Mouse (Mus musculus): Measurements from ENCODE around the gene Col5a2. TPM values are rescaled to one million over a fixed set of nuclear protein-coding genes. Genes with fewer than 3 reads are reported as not detected.
"Not testable (repeated sequence)": the region's sequence is repeated elsewhere in the genome, so short reads cannot be mapped to it uniquely, and the experiment has no call there.

Col5a2 gene
- polyA plus RNA-seq, 1 experiment from 2014 or later: 19.0 TPM

- H3K4me3 ChIP-seq: no peak overlapping the region
- no peak overlapping the region for H3K27ac ChIP-seq (replicated peaks)
- H3K4me2 ChIP-seq: no peak overlapping the region
- no peaks in the 10 kb centered on the region for H3K36me3 ChIP-seq
- H3K9ac ChIP-seq: no peak overlapping the region
- no peak for ATAC-seq (ENCODE audit: low read depth)
- H3K27me3 ChIP-seq: no peaks in the 10 kb centered on the region
- no peaks in the 10 kb centered on the region for H3K9me3 ChIP-seq
- 87% methylated on average over 1 of the region's 1 CpGs for WGBS
- no peaks in the 10 kb centered on the region for H3K4me1 ChIP-seq (replicated peaks)
Observed at GRCm38 (mm10) chr1:45490451-45490850, 12.6 kb downstream of the Col5a2 start.

- WGBS: 97% methylated on average over 1 of the region's 1 CpGs
- no peaks in the 10 kb centered on the region for H3K36me3 ChIP-seq
Observed at GRCm38 (mm10) chr1:45488291-45488690, 14.8 kb downstream of the Col5a2 start.

GRCm38 (mm10) chr1:45483001-45483400 lies 20.1 kb downstream of the Col5a2 start:
- H3K9ac ChIP-seq: no peak overlapping the region
- H3K4me1 ChIP-seq (replicated peaks): no peaks in the 10 kb centered on the region
- H3K27ac ChIP-seq (replicated peaks): no peak overlapping the region
- no peaks in the 10 kb centered on the region for H3K36me3 ChIP-seq
- no peak overlapping the region for H3K4me3 ChIP-seq
- H3K4me2 ChIP-seq: no peak overlapping the region
- H3K27me3 ChIP-seq: no peaks in the 10 kb centered on the region
- 92% methylated on average over 4 of the region's 4 CpGs for WGBS
- ATAC-seq (ENCODE audit: low read depth): no peak
- no peaks in the 10 kb centered on the region for H3K9me3 ChIP-seq

More at GRCm38 (mm10) chr1:45488291-45488690, 14.8 kb downstream of the Col5a2 start:
- Histone ChIP-seq H3K27ac (replicated peaks) (no peak overlapping the region), H3K9ac (no peak overlapping the region), H3K4me3 (no peak overlapping the region), H3K4me1 (replicated peaks) (no peaks in the 10 kb centered on the region), H3K9me3 (no peaks in the 10 kb centered on the region), H3K4me2 (no peak overlapping the region), H3K27me3 (no peaks in the 10 kb centered on the region)
- no peak for ATAC-seq (ENCODE audit: low read depth)

- ATAC-seq (ENCODE audit: low read depth): no peak
- H3K4me1 ChIP-seq (replicated peaks): no peaks in the 10 kb centered on the region
- 96% methylated on average over 1 of the region's 1 CpGs for WGBS
Observed at GRCm38 (mm10) chr1:45481876-45482275, 21.2 kb downstream of the Col5a2 start.

GRCm38 (mm10) chr1:45479087-45479486 lies 24.0 kb downstream of the Col5a2 start:
- no peak overlapping the region for H3K9ac ChIP-seq
- ATAC-seq (ENCODE audit: low read depth): no peak
- H3K9me3 ChIP-seq: no peaks in the 10 kb centered on the region
- H3K27ac ChIP-seq (replicated peaks): no peak overlapping the region
- H3K27me3 ChIP-seq: no peaks in the 10 kb centered on the region
- H3K4me3 ChIP-seq: no peak overlapping the region
- no peaks in the 10 kb centered on the region for H3K4me1 ChIP-seq (replicated peaks)
- no peak overlapping the region for H3K4me2 ChIP-seq
- no peaks in the 10 kb centered on the region for H3K36me3 ChIP-seq

More at GRCm38 (mm10) chr1:45481876-45482275, 21.2 kb downstream of the Col5a2 start:
- H3K27ac ChIP-seq (replicated peaks): no peak overlapping the region
- no peaks in the 10 kb centered on the region for H3K27me3 ChIP-seq
- no peak overlapping the region for H3K4me3 ChIP-seq
- H3K9me3 ChIP-seq: no peaks in the 10 kb centered on the region
- H3K9ac ChIP-seq: no peak overlapping the region
- no peaks in the 10 kb centered on the region for H3K36me3 ChIP-seq
- H3K4me2 ChIP-seq: no peak overlapping the region

- Histone ChIP-seq H3K36me3 (no peaks in the 10 kb centered on the region), H3K9ac (no peak overlapping the region), H3K4me3 (no peak overlapping the region), H3K27me3 (no peaks in the 10 kb centered on the region), H3K9me3 (no peaks in the 10 kb centered on the region), H3K4me1 (replicated peaks) (no peaks in the 10 kb centered on the region), H3K27ac (replicated peaks) (no peak overlapping the region), H3K4me2 (no peak overlapping the region)
- ATAC-seq (ENCODE audit: low read depth): no peak
- WGBS: 56% methylated on average over 4 of the region's 4 CpGs
Observed at GRCm38 (mm10) chr1:45472751-45473150, 30.3 kb downstream of the Col5a2 start.

GRCm38 (mm10) chr1:45460767-45461166 lies 42.3 kb downstream of the Col5a2 start:
- H3K27ac ChIP-seq (replicated peaks): no peak overlapping the region
- no peaks in the 10 kb centered on the region for H3K9me3 ChIP-seq
- no peaks in the 10 kb centered on the region for H3K4me1 ChIP-seq (replicated peaks)
- H3K4me2 ChIP-seq: no peak overlapping the region
- H3K9ac ChIP-seq: no peak overlapping the region
- no peaks in the 10 kb centered on the region for H3K27me3 ChIP-seq
- no peak overlapping the region for H3K4me3 ChIP-seq
- no peaks in the 10 kb centered on the region for H3K36me3 ChIP-seq
- 89% methylated on average over 2 of the region's 2 CpGs for whole genome bisulfite sequencing
- no peak for ATAC-seq (ENCODE audit: low read depth)

- H3K4me2 ChIP-seq: no peak overlapping the region
- WGBS: 98% methylated on average over 1 of the region's 1 CpGs
- H3K36me3 ChIP-seq: no peaks in the 10 kb centered on the region
- ATAC-seq (ENCODE audit: low read depth): no peak
- H3K4me3 ChIP-seq: no peak overlapping the region
- H3K4me1 ChIP-seq (replicated peaks): no peaks in the 10 kb centered on the region
- no peak overlapping the region for H3K9ac ChIP-seq
- no peaks in the 10 kb centered on the region for H3K9me3 ChIP-seq
- no peaks in the 10 kb centered on the region for H3K27me3 ChIP-seq
- no peak overlapping the region for H3K27ac ChIP-seq (replicated peaks)
Observed at GRCm38 (mm10) chr1:45455763-45456162, 47.3 kb downstream of the Col5a2 start.

- H3K9ac ChIP-seq: no peak overlapping the region
- WGBS: 83% methylated on average over 1 of the region's 1 CpGs
- ATAC-seq (ENCODE audit: low read depth): no peak
- H3K4me2 ChIP-seq: no peak overlapping the region
- no peaks in the 10 kb centered on the region for H3K27me3 ChIP-seq
- no peak overlapping the region for H3K4me3 ChIP-seq
- no peak overlapping the region for H3K27ac ChIP-seq (replicated peaks)
- no peaks in the 10 kb centered on the region for H3K9me3 ChIP-seq
- H3K36me3 ChIP-seq: no peaks in the 10 kb centered on the region
- H3K4me1 ChIP-seq (replicated peaks): no peaks in the 10 kb centered on the region
Observed at GRCm38 (mm10) chr1:45448856-45449255, 54.2 kb downstream of the Col5a2 start.

GRCm38 (mm10) chr1:45431922-45432321 lies 71.2 kb downstream of the Col5a2 start:
- H3K27me3 ChIP-seq: no peaks in the 10 kb centered on the region
- no peak overlapping the region for H3K4me3 ChIP-seq
- H3K9me3 ChIP-seq: no peaks in the 10 kb centered on the region
- H3K4me1 ChIP-seq (replicated peaks): no peaks in the 10 kb centered on the region
- no peak overlapping the region for H3K9ac ChIP-seq
- H3K36me3 ChIP-seq: 0 out of 2 replicates have a peak, but pooled peaks cover 5% of the 10 kb centered on the region
- no peak for ATAC-seq (ENCODE audit: low read depth)
- H3K27ac ChIP-seq (replicated peaks): no peak overlapping the region
- WGBS: 17% methylated on average over 3 of the region's 3 CpGs
- no peak overlapping the region for H3K4me2 ChIP-seq

GRCm38 (mm10) chr1:45430520-45430919 lies 72.6 kb downstream of the Col5a2 start:
- Histone ChIP-seq H3K9me3 (no peaks in the 10 kb centered on the region), H3K36me3 (0 out of 2 replicates have a peak, but pooled peaks cover 5% of the 10 kb centered on the region), H3K27ac (replicated peaks) (no peak overlapping the region), H3K4me3 (no peak overlapping the region), H3K4me2 (no peak overlapping the region), H3K9ac (no peak overlapping the region), H3K4me1 (replicated peaks) (no peaks in the 10 kb centered on the region), H3K27me3 (no peaks in the 10 kb centered on the region)
- no peak for ATAC-seq (ENCODE audit: low read depth)
- 85% methylated on average over 4 of the region's 4 CpGs for WGBS

- 89% methylated on average over 5 of the region's 5 CpGs for WGBS
Observed at GRCm38 (mm10) chr1:45429145-45429544, 73.9 kb downstream of the Col5a2 start.

GRCm38 (mm10) chr1:45423915-45424314 lies 79.2 kb downstream of the Col5a2 start:
- H3K27ac ChIP-seq (replicated peaks): no peak overlapping the region
- WGBS: 89% methylated on average over 5 of the region's 5 CpGs
- no peak for ATAC-seq (ENCODE audit: low read depth)
- no peaks in the 10 kb centered on the region for H3K4me1 ChIP-seq (replicated peaks)
- no peaks in the 10 kb centered on the region for H3K27me3 ChIP-seq
- 0 out of 2 replicates have a peak, but pooled peaks cover 5% of the 10 kb centered on the region for H3K36me3 ChIP-seq
- H3K9me3 ChIP-seq: no peaks in the 10 kb centered on the region
- no peak overlapping the region for H3K4me2 ChIP-seq
- no peak overlapping the region for H3K4me3 ChIP-seq
- no peak overlapping the region for H3K9ac ChIP-seq

More at GRCm38 (mm10) chr1:45429145-45429544, 73.9 kb downstream of the Col5a2 start:
- not testable (repeated sequence) for H3K4me3 ChIP-seq; H3K4me2 ChIP-seq; H3K27ac ChIP-seq (replicated peaks); H3K9ac ChIP-seq; H3K9me3 ChIP-seq; ATAC-seq (ENCODE audit: low read depth); H3K27me3 ChIP-seq; H3K36me3 ChIP-seq; H3K4me1 ChIP-seq (replicated peaks)
